Mouse (Mus musculus): ENCODE results near the gene Cacng7. TPM values are rescaled to one million over a fixed set of nuclear protein-coding genes. Genes with fewer than 3 reads are reported as not detected.
A peak's percentile ranks its signal among the peaks of the same experiment; 100 is the strongest.

Gene Cacng7
- polyA plus RNA-seq, 1 experiment from 2014 or later: 3.8 TPM

Small RNAs within 50 kb of the gene (microRNA-seq; reads per million reads assigned to microRNA genes)
- gene Gm23450: 39.2 reads per million, percentile 45 among the genes with 10 or more reads in this experiment

Other genes starting within 250 kb of the Cacng7 start
- gene AU018091, start 163.8 kb upstream of the Cacng7 start, polyA plus RNA-seq (2014; fragmentation: Nextera tagmentation; extraction: Ambion mirVana): not detected in 2 replicates
- gene Nlrp12, start 83.2 kb upstream of the Cacng7 start, polyA plus RNA-seq (2014; fragmentation: Nextera tagmentation; extraction: Ambion mirVana): not detected in 2 replicates
- 19.8 and 23.6 TPM in 2 replicates for gene Myadm, start 43.9 kb upstream of the Cacng7 start, polyA plus RNA-seq (2014; fragmentation: Nextera tagmentation; extraction: Ambion mirVana)
- gene Prkcg, start 43.8 kb upstream of the Cacng7 start, polyA plus RNA-seq (2014; fragmentation: Nextera tagmentation; extraction: Ambion mirVana): 0.43 and 1.2 TPM in 2 replicates
- gene Cacng8, start 57.7 kb downstream of the Cacng7 start, polyA plus RNA-seq (2014; fragmentation: Nextera tagmentation; extraction: Ambion mirVana): 8.6 and 11.1 TPM in 2 replicates
- 0.09 TPM in 1 of 2 replicates, not detected in the other for gene Cacng6, start 91.2 kb downstream of the Cacng7 start, polyA plus RNA-seq (2014; fragmentation: Nextera tagmentation; extraction: Ambion mirVana)
- gene Tarm1, start 169.7 kb downstream of the Cacng7 start, polyA plus RNA-seq (2014; fragmentation: Nextera tagmentation; extraction: Ambion mirVana): not detected in 2 replicates

Data from forebrain, embryonic 14.5 days (tissue).